Mouse (Mus musculus): ENCODE results near the gene Gm45062.

Gm45062 gene

GRCm38 (mm10) chr6:8485414-8486175 lies 226.3 kb downstream of the Gm45062 start:
- no peak for DNase-seq

- DNase-seq: no peak
These were observed 227.3 kb downstream of the Gm45062 start for GRCm38 (mm10) chr6:8486391-8487043.

- DNase-seq: peak; percentile 44
These were observed 228.0 kb downstream of the Gm45062 start for GRCm38 (mm10) chr6:8487044-8487853.

GRCm38 (mm10) chr6:8488249-8488648 lies 229.0 kb downstream of the Gm45062 start:
- DNase-seq: no peak

- DNase-seq: no peak
These were observed 230.0 kb downstream of the Gm45062 start for GRCm38 (mm10) chr6:8489266-8489665.

GRCm38 (mm10) chr6:8489938-8490585 lies 230.8 kb downstream of the Gm45062 start:
- DNase-seq: no peak

- no peak for DNase-seq
These were observed 233.0 kb downstream of the Gm45062 start for GRCm38 (mm10) chr6:8492248-8492647.

- no peak for DNase-seq
These were observed 236.0 kb downstream of the Gm45062 start for GRCm38 (mm10) chr6:8495109-8495826.

- DNase-seq: no peak
These were observed 236.6 kb downstream of the Gm45062 start for GRCm38 (mm10) chr6:8495827-8496222.

- no peak for DNase-seq
These were observed 238.1 kb downstream of the Gm45062 start for GRCm38 (mm10) chr6:8497234-8497867.

GRCm38 (mm10) chr6:8497868-8498257 lies 238.6 kb downstream of the Gm45062 start:
- DNase-seq: no peak

GRCm38 (mm10) chr6:8498961-8499360 lies 239.7 kb downstream of the Gm45062 start:
- DNase-seq: no peak

GRCm38 (mm10) chr6:8503953-8504352 lies 244.7 kb downstream of the Gm45062 start:
- no peak for DNase-seq

GRCm38 (mm10) chr6:8504521-8505228 lies 245.4 kb downstream of the Gm45062 start:
- no peak for DNase-seq

- no peak for DNase-seq
These were observed 247.4 kb downstream of the Gm45062 start for GRCm38 (mm10) chr6:8506631-8507030.

- peak; percentile 99 for DNase-seq
These were observed 249.8 kb downstream of the Gm45062 start for GRCm38 (mm10) chr6:8508883-8509536.

GRCm38 (mm10) chr6:8509551-8509950 lies 250.3 kb downstream of the Gm45062 start, which contains the start of gene Glcci1:
Gene Glcci1 (plus strand): TSS chr6:8509600.
- DNase-seq: peak; percentile 85

- peak; percentile 56 for DNase-seq
These were observed 251.0 kb downstream of the Gm45062 start for GRCm38 (mm10) chr6:8509961-8510863.

- DNase-seq: no peak
These were observed 251.7 kb downstream of the Gm45062 start for GRCm38 (mm10) chr6:8510864-8511428.
